9 mouse cellular contexts compared by ENCODE assay signal in the genomic region with DNA sequence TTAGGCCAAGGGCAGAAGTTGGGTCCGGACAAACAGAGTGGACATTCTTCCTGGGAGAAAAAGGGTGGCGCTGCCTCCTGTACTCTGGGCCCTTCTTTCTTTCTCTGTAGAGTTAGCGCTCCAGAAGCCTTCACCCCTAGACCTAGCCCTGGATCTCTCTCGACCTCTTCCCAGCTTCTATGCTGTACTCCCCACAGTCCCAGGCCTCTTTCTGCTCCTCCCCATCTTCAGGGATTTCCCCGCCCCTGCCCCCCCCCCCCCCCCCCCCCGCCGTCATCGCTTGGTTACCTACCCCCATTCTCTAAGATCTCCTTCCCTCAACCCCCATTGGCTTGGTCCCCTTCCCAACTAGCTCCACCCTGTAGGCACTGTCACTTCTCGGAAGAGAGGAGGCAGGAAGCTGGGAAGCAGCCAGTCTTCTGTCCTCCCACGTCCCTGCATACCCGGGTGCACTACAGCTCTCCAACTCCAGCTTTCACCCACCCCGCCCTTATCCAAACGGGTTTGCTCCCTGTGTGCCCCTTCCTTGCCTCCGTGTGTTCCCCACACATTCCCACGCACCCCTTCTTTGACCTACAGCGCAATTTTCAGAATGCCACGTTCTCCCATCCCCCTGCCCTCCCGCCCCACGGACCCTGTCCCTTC. TPM values are rescaled to one million over a fixed set of nuclear protein-coding genes. Genes with fewer than 3 reads are reported as not detected.
DNase-seq lines count a peak whose midpoint lies in the region; ATAC-seq lines count a peak whose summit lies in the region.
"Had no signal": no experiment of that assay in that cellular context is flagged by ENCODE, and none has a peak within 500 bp of the region (broad histone marks: within the 10 kb centered on the region; RNA-seq: fewer than 3 reads in every experiment).

No protein-coding gene starts in this region.

- H3K9ac ChIP-seq in intestine, embryonic 16.5 days (ENCODE audit: low read depth, low read length), result peak overlapping the region; percentile 61

- 9% methylated on average over 15 of the region's 19 CpGs for WGBS in intestine, embryonic 16.5 days

- peak overlapping the region; percentile 92 for H3K27ac ChIP-seq in intestine, embryonic 16.5 days (ENCODE audit: low read length)

- H3K4me1 ChIP-seq in intestine, embryonic 16.5 days (ENCODE audit: control insufficient read depth, insufficient read depth, low read length), result peaks cover 17% of the 10 kb centered on the region
- peaks cover 73% of the 10 kb centered on the region for H3K4me1 ChIP-seq in megakaryocyte, embryonic 14.5 days

- no peaks in the 10 kb centered on the region for H3K9me3 ChIP-seq in intestine, embryonic 16.5 days (ENCODE audit: control insufficient read depth, low read length)
- no peaks in the 10 kb centered on the region for H3K9me3 ChIP-seq in megakaryocyte, embryonic 14.5 days

- intact Hi-C loops in left cerebral cortex, postnatal 36 days (cut with DNase I), result loop anchor here (1.0 to 2.0 kb wide), 4 partner anchors 39 to 204 kb away; no protein-coding TSS in a partner anchor

- peak; percentile 72 for DNase-seq in adrenal gland, adult 8-10 months
- peak; percentile 66 for DNase-seq in embryo, embryonic 9.5 days (ENCODE audit: extremely low spot score)
- peak; percentile 58 for DNase-seq in gonadal fat pad, adult 2 months (ENCODE audit: low read depth)
- peak; percentile 68 to 75 for DNase-seq in left cerebral cortex, postnatal 36 days (ENCODE audit: low spot score in 2 of 2)
- peak; percentile 63 for DNase-seq in right cerebral cortex, postnatal 4 days
- no peak for DNase-seq in c-Kit-positive CD71-positive TER-119-positive erythroid progenitor cells, embryonic 14.5 days (ENCODE audit: low spot score)

- no peaks in the 10 kb centered on the region for H3K36me3 ChIP-seq in intestine, embryonic 16.5 days (ENCODE audit: control insufficient read depth, insufficient read depth, low read length)
- no peaks in the 10 kb centered on the region for H3K36me3 ChIP-seq in megakaryocyte, embryonic 14.5 days (replicated peaks; ENCODE audit: low read length)

- H3K27me3 ChIP-seq in intestine, embryonic 16.5 days (replicated peaks; ENCODE audit: control insufficient read depth, insufficient read depth, low read length), result no peaks in the 10 kb centered on the region
- H3K27me3 ChIP-seq in megakaryocyte, embryonic 14.5 days (replicated peaks), result no peaks in the 10 kb centered on the region

- peak overlapping the region; percentile 89 for H3K4me2 ChIP-seq in intestine, embryonic 16.5 days (ENCODE audit: low read depth, low read length)

- H3K4me3 ChIP-seq in intestine, embryonic 16.5 days (ENCODE audit: low read length), result peak overlapping the region; percentile 36
- peak overlapping the region; percentile 92 for H3K4me3 ChIP-seq in megakaryocyte, embryonic 14.5 days (replicated peaks)

- peak; percentile 90 for ATAC-seq in intestine, embryonic 16.5 days

RNA-seq across cellular contexts. Expression of gene B4galnt4, which starts 13.2 kb away (rescaled TPM):
- 1 to 10 TPM; 2.0 to 6.1 (median 2.7) TPM for total RNA-seq in adrenal gland, adult 8-10 months (2022)
- polyA plus RNA-seq in gonadal fat pad, adult 2 months (2012; rRNA removed), result 7.7 and 8.9 TPM in 2 replicates
- polyA plus RNA-seq in intestine, embryonic 16.5 days (2015; fragmentation: Nextera tagmentation; extraction: Ambion mirVana), result 7.2 and 7.3 TPM in 2 replicates
- total RNA-seq in left cerebral cortex, postnatal 36 days (2021), result 10 to 100 TPM; 84.4 to 86.3 TPM
- polyA plus RNA-seq in megakaryocyte, embryonic 14.5 days (2012; ENCODE audit: insufficient read depth, low replicate concordance), result 11.5 and 17.3 TPM in 2 replicates

RNA-seq across cellular contexts. Expression of gene Gm17387, which starts 18.8 kb away (rescaled TPM):
- total RNA-seq in adrenal gland, adult 8-10 months (2022), result not detected
- polyA plus RNA-seq in gonadal fat pad, adult 2 months (2012; rRNA removed), result not detected in 2 replicates
- not detected in 2 replicates for polyA plus RNA-seq in intestine, embryonic 16.5 days (2015; fragmentation: Nextera tagmentation; extraction: Ambion mirVana)
- not detected for total RNA-seq in left cerebral cortex, postnatal 36 days (2021)
- polyA plus RNA-seq in megakaryocyte, embryonic 14.5 days (2012; ENCODE audit: insufficient read depth, low replicate concordance), result not detected in 2 replicates
- total RNA-seq: left cerebral cortex, adult 8-10 months had no signal

RNA-seq across cellular contexts. Expression of gene Ifitm6, which starts 30.0 kb away (rescaled TPM):
- total RNA-seq in adrenal gland, adult 8-10 months (2022), result 1 to 10 TPM in 2 of 4 experiments, under 1 TPM in 1, not detected in 1; 0.81 to 1.5 (median 1.2) TPM
- 10.2 and 16.1 TPM in 2 replicates for polyA plus RNA-seq in gonadal fat pad, adult 2 months (2012; rRNA removed)
- polyA plus RNA-seq in intestine, embryonic 16.5 days (2015; fragmentation: Nextera tagmentation; extraction: Ambion mirVana), result 1.9 and 2.0 TPM in 2 replicates
- total RNA-seq in left cerebral cortex, postnatal 36 days (2021), result not detected
- polyA plus RNA-seq in megakaryocyte, embryonic 14.5 days (2012; ENCODE audit: insufficient read depth, low replicate concordance), result 0.91 TPM in 1 of 2 replicates, not detected in the other

RNA-seq across cellular contexts. Expression of gene Pkp3, which starts 30.3 kb away (rescaled TPM):
- 1 to 10 TPM; 1.6 to 3.1 (median 2.1) TPM for total RNA-seq in adrenal gland, adult 8-10 months (2022)
- polyA plus RNA-seq in gonadal fat pad, adult 2 months (2012; rRNA removed), result 21.5 and 23.5 TPM in 2 replicates
- polyA plus RNA-seq in intestine, embryonic 16.5 days (2015; fragmentation: Nextera tagmentation; extraction: Ambion mirVana), result 31.3 and 32.4 TPM in 2 replicates
- total RNA-seq in left cerebral cortex, postnatal 36 days (2021), result not detected
- polyA plus RNA-seq in megakaryocyte, embryonic 14.5 days (2012; ENCODE audit: insufficient read depth, low replicate concordance), result 2.5 and 3.0 TPM in 2 replicates

RNA-seq across cellular contexts. Expression of gene Ifitm3, which starts 37.1 kb away (rescaled TPM):
- total RNA-seq in adrenal gland, adult 8-10 months (2022), result 100 to 1,000 TPM; 105 to 128 (median 116) TPM
- polyA plus RNA-seq in gonadal fat pad, adult 2 months (2012; rRNA removed), result 421 and 433 TPM in 2 replicates
- polyA plus RNA-seq in intestine, embryonic 16.5 days (2015; fragmentation: Nextera tagmentation; extraction: Ambion mirVana), result 255 and 269 TPM in 2 replicates
- total RNA-seq in left cerebral cortex, postnatal 36 days (2021), result 10 to 100 TPM in 1 of 2 experiments, 1 to 10 TPM in 1; 9.6 to 14.3 TPM
- polyA plus RNA-seq in megakaryocyte, embryonic 14.5 days (2012; ENCODE audit: insufficient read depth, low replicate concordance), result 28.6 and 151 TPM in 2 replicates
